Comparison of ENCODE assay signal across 9 mouse cellular contexts in genomic region chr17:15247546-15248416, GRCm38 (mm10).
DNase-seq lines count a peak whose midpoint lies in the region; ATAC-seq and TF ChIP-seq lines count a peak whose summit lies in the region.
"Had no signal": no experiment of that assay in that cellular context is flagged by ENCODE, and none has a peak within 500 bp of the region (broad histone marks: within the 10 kb centered on the region; RNA-seq: fewer than 3 reads in every experiment).

No protein-coding gene starts in this region.

- peaks cover 50% of the 10 kb centered on the region for H3K4me1 ChIP-seq in E14TG2a.4 (replicated peaks; ENCODE audit: low read depth, low read length)
- H3K4me1 ChIP-seq in embryonic facial prominence, embryonic 12.5 days = peaks cover 6% of the 10 kb centered on the region
- peaks cover 6% of the 10 kb centered on the region for H3K4me1 ChIP-seq in limb, embryonic 13.5 days

- 0 out of 2 replicates have a peak overlapping the region, but pooled peaks have one; percentile 37 for H3K27ac ChIP-seq in embryonic facial prominence, embryonic 12.5 days
- no peak overlapping the region for H3K27ac ChIP-seq in limb, embryonic 13.5 days

- H3K4me3 ChIP-seq in E14TG2a.4 (replicated peaks; ENCODE audit: low read length) = peak overlapping the region; percentile 73
- H3K4me3 ChIP-seq in embryonic facial prominence, embryonic 12.5 days = no peak overlapping the region
- no peak overlapping the region for H3K4me3 ChIP-seq in limb, embryonic 13.5 days
- H3K4me3 ChIP-seq: erythroblast, embryonic 14.5 days had no signal

- intact Hi-C loops in heart, postnatal 25 days (cut with DNase I) = no loop called here

- peak overlapping the region; percentile 38 for H3K4me2 ChIP-seq in embryonic facial prominence, embryonic 12.5 days (replicated peaks)
- H3K4me2 ChIP-seq in limb, embryonic 13.5 days (replicated peaks) = peak overlapping the region; percentile 40

- 6% methylated on average over 20 of the region's 20 CpGs for WGBS in embryonic facial prominence, embryonic 12.5 days
- 5% methylated on average over 20 of the region's 20 CpGs for WGBS in limb, embryonic 13.5 days

- H3K9ac ChIP-seq in embryonic facial prominence, embryonic 12.5 days = no peak overlapping the region
- no peak overlapping the region for H3K9ac ChIP-seq in limb, embryonic 13.5 days

- no peak for TF ChIP-seq CTCF in E14TG2a.4 (conservative IDR thresholded peaks at IDR 0.05; ENCODE audit: low read length)

- peak; percentile 90 for ATAC-seq in embryonic facial prominence, embryonic 12.5 days (ENCODE audit: insufficient number of reproducible peaks, insufficient read depth, low FRiP score, low TSS enrichment)
- peak; percentile 79 for ATAC-seq in limb, embryonic 13.5 days (ENCODE audit: low FRiP score, low read depth)

- H3K27me3 ChIP-seq in E14TG2a.4 (ENCODE audit: insufficient read depth, low read length) = peaks cover 3% of the 10 kb centered on the region; the same call in 1 of the 2 replicates
- H3K27me3 ChIP-seq in embryonic facial prominence, embryonic 12.5 days = 0 out of 2 replicates have a peak, but pooled peaks cover 2% of the 10 kb centered on the region
- no peaks in the 10 kb centered on the region; the same call in 1 of the 2 replicates for H3K27me3 ChIP-seq in limb, embryonic 13.5 days

- peak; percentile 78 for DNase-seq in heart, adult 11 months
- no peak for DNase-seq in heart, postnatal 25 days (ENCODE audit: low spot score)
- no peak for DNase-seq in adrenal gland, adult 18-20 months (ENCODE audit: low spot score in 2 of 2)
- no peak for DNase-seq in spleen, postnatal 14 days (ENCODE audit: low spot score in 2 of 2)
- no peak for DNase-seq in kidney, adult 18-20 months

- no peaks in the 10 kb centered on the region for H3K36me3 ChIP-seq in E14TG2a.4 (ENCODE audit: insufficient read depth, low read length)
- no peaks in the 10 kb centered on the region for H3K36me3 ChIP-seq in embryonic facial prominence, embryonic 12.5 days
- no peaks in the 10 kb centered on the region for H3K36me3 ChIP-seq in limb, embryonic 13.5 days

- no peaks in the 10 kb centered on the region for H3K9me3 ChIP-seq in E14TG2a.4 (ENCODE audit: low read length)
- no peaks in the 10 kb centered on the region for H3K9me3 ChIP-seq in embryonic facial prominence, embryonic 12.5 days
- H3K9me3 ChIP-seq in limb, embryonic 13.5 days = no peaks in the 10 kb centered on the region
